Mouse (Mus musculus) ovary, postnatal 14 days (tissue): ENCODE results near the gene Cab39l.
"Not testable (repeated sequence)": the region's sequence is repeated elsewhere in the genome, so short reads cannot be mapped to it uniquely, and the experiment has no call there.

Experiments used
- DNase-seq: peaks from one replicate; pipeline ENCODE4 v3.0.0; 2022; ENCODE audit warnings: low spot score

The Cab39l gene

GRCm38 (mm10) chr14:59440558-59441471 lies at the start of gene Cab39l, which contains the start of gene Setdb2:
Gene Cab39l (plus strand): TSS chr14:59440972.
Gene Setdb2 (minus strand): TSS chr14:59440884.
- peak; percentile 89 for DNase-seq

GRCm38 (mm10) chr14:59395281-59395680 lies 45.5 kb upstream of the Cab39l start, which contains the start of gene Phf11c:
Gene Phf11c (minus strand): TSS chr14:59395381.
- no peak for DNase-seq

GRCm38 (mm10) chr14:59396999-59397398 lies 43.8 kb upstream of the Cab39l start:
- DNase-seq, result no peak

- DNase-seq, result not testable (repeated sequence)
These were observed 25.8 kb upstream of the Cab39l start for GRCm38 (mm10) chr14:59414979-59415378.

- DNase-seq, result no peak
These were observed 22.6 kb upstream of the Cab39l start for GRCm38 (mm10) chr14:59418171-59418570.

GRCm38 (mm10) chr14:59422912-59423663 lies 17.7 kb upstream of the Cab39l start:
- no peak for DNase-seq

GRCm38 (mm10) chr14:59430556-59430955 lies 10.2 kb upstream of the Cab39l start:
- no peak for DNase-seq

- DNase-seq, result no peak
These were observed 6.9 kb upstream of the Cab39l start for GRCm38 (mm10) chr14:59433902-59434301.

GRCm38 (mm10) chr14:59435206-59435605 lies 5.6 kb upstream of the Cab39l start:
- DNase-seq, result no peak

- no peak for DNase-seq
These were observed 3.4 kb upstream of the Cab39l start for GRCm38 (mm10) chr14:59437398-59437797.

- no peak for DNase-seq
These were observed 2.3 kb upstream of the Cab39l start for GRCm38 (mm10) chr14:59438505-59438904.

GRCm38 (mm10) chr14:59440039-59440438 lies 733 bp upstream of the Cab39l start:
- no peak for DNase-seq

GRCm38 (mm10) chr14:59441472-59441805 lies 667 bp downstream of the Cab39l start:
- DNase-seq, result no peak

- no peak for DNase-seq
These were observed 4.6 kb downstream of the Cab39l start for GRCm38 (mm10) chr14:59445421-59445820.

- DNase-seq, result no peak
These were observed 7.2 kb downstream of the Cab39l start for GRCm38 (mm10) chr14:59447981-59448380.

GRCm38 (mm10) chr14:59466503-59466902 lies 25.7 kb downstream of the Cab39l start:
- DNase-seq, result no peak

- no peak for DNase-seq
These were observed 27.0 kb downstream of the Cab39l start for GRCm38 (mm10) chr14:59467798-59468197.

GRCm38 (mm10) chr14:59470781-59471180 lies 30.0 kb downstream of the Cab39l start:
- DNase-seq, result no peak

- no peak for DNase-seq
These were observed 37.9 kb downstream of the Cab39l start for GRCm38 (mm10) chr14:59478699-59479098.

GRCm38 (mm10) chr14:59485247-59485810 lies 44.6 kb downstream of the Cab39l start:
- DNase-seq, result no peak

- no peak for DNase-seq
These were observed 51.6 kb downstream of the Cab39l start for GRCm38 (mm10) chr14:59492376-59492775.

GRCm38 (mm10) chr14:59497928-59498327 lies 57.2 kb downstream of the Cab39l start:
- DNase-seq, result no peak

- DNase-seq, result no peak
These were observed 64.1 kb downstream of the Cab39l start for GRCm38 (mm10) chr14:59504831-59505230.
